Mouse (Mus musculus): ENCODE measurements at regions not wholly inside any gene's neighbourhood (a gene's known extent, or its start where the extent isn't known, plus 50 kb on each side); places are given as distances from the start of the nearest gene placed in this dataset.

GRCm38 (mm10) chr14:115003223-115003622 lies 88.8 kb upstream of the Gpc5 start:
- no peak for DNase-seq (ENCODE audit: low read depth, low spot score)

GRCm38 (mm10) chr14:115004733-115005405 lies 87.1 kb upstream of the Gpc5 start:
- no peak for DNase-seq (ENCODE audit: low read depth, low spot score)

GRCm38 (mm10) chr14:115010877-115011276 lies 81.1 kb upstream of the Gpc5 start:
- DNase-seq (ENCODE audit: low read depth, low spot score) = no peak

GRCm38 (mm10) chr14:115015299-115015698 lies 76.7 kb upstream of the Gpc5 start:
- peak; percentile 25 for DNase-seq (ENCODE audit: low read depth, low spot score)

- peak; percentile 80 for DNase-seq (ENCODE audit: low read depth, low spot score)
Observed at GRCm38 (mm10) chr14:115017410-115018153, 74.4 kb upstream of the Gpc5 start.

- DNase-seq (ENCODE audit: low read depth, low spot score) = no peak
Observed at GRCm38 (mm10) chr14:115028011-115028410, 64.0 kb upstream of the Gpc5 start.

- no peak for DNase-seq (ENCODE audit: low read depth, low spot score)
Observed at GRCm38 (mm10) chr14:115031734-115032133, 60.3 kb upstream of the Gpc5 start.

GRCm38 (mm10) chr14:115033375-115033969 lies 58.5 kb upstream of the Gpc5 start:
- no peak for DNase-seq (ENCODE audit: low read depth, low spot score)

- DNase-seq (ENCODE audit: low read depth, low spot score) = no peak
Observed at GRCm38 (mm10) chr14:115034718-115035437, 57.1 kb upstream of the Gpc5 start.

- DNase-seq (ENCODE audit: low read depth, low spot score) = no peak
Observed at GRCm38 (mm10) chr14:115037086-115037793, 54.8 kb upstream of the Gpc5 start.

- DNase-seq (ENCODE audit: low read depth, low spot score) = no peak
Observed at GRCm38 (mm10) chr14:115038788-115039187, 53.2 kb upstream of the Gpc5 start.

GRCm38 (mm10) chr14:115039524-115039923 lies 52.5 kb upstream of the Gpc5 start:
- no peak for DNase-seq (ENCODE audit: low read depth, low spot score)

- DNase-seq (ENCODE audit: low read depth, low spot score) = peak; percentile 64
Observed at GRCm38 (mm10) chr14:115040091-115040571, 51.9 kb upstream of the Gpc5 start.

- DNase-seq (ENCODE audit: low read depth, low spot score) = peak; percentile 93
Observed at GRCm38 (mm10) chr14:115040578-115041206, 51.3 kb upstream of the Gpc5 start.

GRCm38 (mm10) chr14:115041336-115042054 lies 50.5 kb upstream of the Gpc5 start:
- peak; percentile 73 for DNase-seq (ENCODE audit: low read depth, low spot score)

GRCm38 (mm10) chr14:115042055-115042564 lies 49.9 kb upstream of the Gpc5 start:
- DNase-seq (ENCODE audit: low read depth, low spot score) = peak; percentile 92

Data from CD4-positive, CD25-positive, alpha-beta regulatory T cell, adult 2 months (primary cell).